Mouse (Mus musculus): Measurements from ENCODE around the gene Dusp11. TPM values are rescaled to one million over a fixed set of nuclear protein-coding genes. Genes with fewer than 3 reads are reported as not detected.
A peak's percentile ranks its signal among the peaks of the same experiment; 100 is the strongest.
"Not testable (repeated sequence)": the region's sequence is repeated elsewhere in the genome, so short reads cannot be mapped to it uniquely, and the experiment has no call there.

The Dusp11 gene
- total RNA-seq, 2 experiments from 2014 or later: 66.0 to 70.4 TPM

DNA sequence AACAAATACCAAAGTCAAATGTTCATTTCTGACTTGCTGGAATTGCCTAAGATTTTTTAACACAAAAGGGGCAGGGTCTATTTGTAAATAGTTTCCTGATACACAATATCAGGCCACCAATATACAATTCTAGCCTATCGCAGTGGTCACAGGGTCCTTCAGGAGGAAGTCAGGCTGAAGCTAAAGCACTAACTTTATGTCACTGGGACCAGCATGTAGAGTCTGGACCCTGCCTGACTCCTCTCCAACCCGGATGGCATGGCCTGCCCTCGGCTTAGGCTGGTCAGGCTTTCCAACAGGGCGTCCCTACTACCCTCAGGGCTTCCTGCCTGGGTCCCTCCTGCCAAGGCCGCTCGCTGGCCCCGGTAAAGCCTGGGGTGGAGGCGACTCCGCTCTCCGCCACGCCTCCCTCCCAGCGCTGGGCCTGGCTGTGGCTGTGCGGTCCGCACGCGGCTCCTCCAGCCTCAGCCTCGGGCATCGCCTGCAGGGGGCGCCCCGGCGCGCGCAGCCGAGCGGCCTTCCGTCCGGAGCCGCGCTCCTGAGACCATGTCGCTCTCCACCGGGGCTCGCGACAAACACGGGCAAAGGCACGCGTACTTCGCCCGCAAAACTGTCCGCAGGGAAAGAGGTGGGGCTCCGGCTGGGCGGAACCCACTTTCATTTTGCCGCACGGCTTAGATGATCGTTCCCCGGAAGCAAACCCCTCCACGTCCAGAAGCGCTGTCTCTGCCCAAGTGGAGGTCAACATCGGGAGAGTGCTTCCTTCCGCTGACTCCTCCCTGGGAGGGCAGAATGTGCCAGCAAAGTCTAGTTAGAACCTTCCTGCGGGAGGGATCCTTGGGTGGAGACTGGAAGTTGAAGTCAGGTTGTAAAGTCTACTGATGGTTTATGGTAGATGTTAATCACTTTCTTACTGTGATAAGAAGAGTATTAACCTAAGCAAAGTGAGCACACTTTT lies 24.7 kb downstream of the Dusp11 start:
- peak; percentile 68 to 79 for DNase-seq (ENCODE audit: low spot score in 2 of 2)

GRCm38 (mm10) chr6:85935646-85936045 lies 25.8 kb downstream of the Dusp11 start:
- no peak for DNase-seq (ENCODE audit: low spot score in 2 of 2)

DNA sequence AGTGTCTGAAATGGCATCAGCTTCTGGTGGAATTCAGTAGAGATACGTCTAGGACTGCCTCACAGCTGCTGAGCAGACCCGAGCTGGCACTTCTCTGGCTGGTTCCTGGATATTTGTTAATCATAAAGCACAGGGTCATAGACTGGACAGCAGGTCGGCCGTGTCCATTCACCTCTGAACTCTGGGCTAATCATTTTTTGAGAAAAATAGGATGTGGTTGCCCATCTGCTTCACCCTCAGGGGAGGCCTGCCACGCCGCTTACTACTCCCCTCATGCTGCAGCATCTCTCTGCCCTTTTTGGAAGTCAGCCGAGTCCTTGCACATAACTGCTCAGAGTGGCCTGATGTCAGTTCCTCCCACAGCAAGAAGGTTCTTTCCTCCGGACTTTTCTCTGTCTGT lies 27.4 kb downstream of the Dusp11 start:
- no peak for DNase-seq (ENCODE audit: low spot score in 2 of 2)

DNA sequence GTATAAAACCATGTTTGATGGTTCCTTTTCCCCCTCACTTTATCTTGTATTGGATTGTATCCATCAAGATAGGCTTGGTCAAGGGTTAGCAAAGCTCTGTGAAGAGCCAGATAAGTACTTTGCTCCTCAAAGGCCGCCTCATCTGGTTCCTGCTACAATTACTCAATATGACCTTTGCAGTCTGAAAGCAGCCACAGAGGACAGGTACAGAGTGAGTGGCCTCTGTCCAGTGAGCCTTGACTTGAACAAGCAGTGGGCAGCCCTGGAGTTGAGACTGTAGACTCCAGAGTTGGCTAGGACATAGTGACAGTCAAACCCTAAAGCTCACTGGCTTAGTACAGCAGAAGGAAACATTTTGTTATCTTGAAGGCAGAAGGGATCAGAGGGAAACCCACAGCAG lies 32.2 kb downstream of the Dusp11 start:
- no peak for DNase-seq (ENCODE audit: low spot score in 2 of 2)

DNA sequence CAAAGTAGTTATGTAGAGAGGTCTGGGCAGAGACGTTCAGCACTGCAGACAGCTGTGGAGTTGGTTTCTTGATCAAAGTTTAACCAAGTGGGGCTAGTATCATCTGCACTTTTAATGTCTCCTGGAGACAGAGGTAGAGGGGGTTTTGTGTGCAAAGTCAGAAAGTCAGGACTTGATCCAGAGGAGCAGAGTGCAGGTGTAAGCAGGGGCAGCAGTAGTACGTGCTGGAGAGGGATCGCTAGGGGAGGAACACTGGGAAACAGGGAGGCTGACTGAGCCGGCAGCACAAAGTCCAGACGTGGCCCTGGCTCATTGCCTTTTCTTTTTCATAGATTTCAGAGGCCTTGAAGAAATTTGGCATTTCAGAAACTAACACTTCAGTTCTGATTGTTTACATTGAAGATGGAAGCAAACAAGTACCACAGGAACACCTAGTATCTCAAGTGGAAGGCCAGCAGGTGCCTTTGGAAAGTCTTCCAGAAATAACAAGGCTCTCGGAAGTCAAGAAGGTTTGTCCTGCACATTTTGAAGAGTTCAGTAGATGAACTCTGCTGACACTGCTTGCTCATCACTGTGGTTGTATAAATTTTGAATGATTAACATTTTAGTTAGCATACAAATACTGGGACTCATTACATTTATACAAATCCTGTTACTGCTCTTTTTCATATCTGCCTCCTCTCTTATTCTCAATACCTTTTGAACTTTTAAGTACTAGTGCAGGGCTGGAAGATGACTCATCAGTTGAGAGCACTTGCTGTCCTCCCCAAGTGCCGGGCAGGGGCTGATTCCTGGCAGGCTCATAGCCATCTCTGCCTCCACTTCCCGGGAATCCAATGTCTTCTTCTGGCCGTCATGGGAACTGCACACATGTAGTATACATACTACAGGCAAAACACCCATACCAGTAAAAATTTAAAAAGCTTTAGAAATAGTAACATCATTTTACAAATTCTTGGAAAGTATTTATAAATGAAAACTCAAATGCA lies 33.7 kb downstream of the Dusp11 start:
- no peak for DNase-seq (ENCODE audit: low spot score in 2 of 2)

DNA sequence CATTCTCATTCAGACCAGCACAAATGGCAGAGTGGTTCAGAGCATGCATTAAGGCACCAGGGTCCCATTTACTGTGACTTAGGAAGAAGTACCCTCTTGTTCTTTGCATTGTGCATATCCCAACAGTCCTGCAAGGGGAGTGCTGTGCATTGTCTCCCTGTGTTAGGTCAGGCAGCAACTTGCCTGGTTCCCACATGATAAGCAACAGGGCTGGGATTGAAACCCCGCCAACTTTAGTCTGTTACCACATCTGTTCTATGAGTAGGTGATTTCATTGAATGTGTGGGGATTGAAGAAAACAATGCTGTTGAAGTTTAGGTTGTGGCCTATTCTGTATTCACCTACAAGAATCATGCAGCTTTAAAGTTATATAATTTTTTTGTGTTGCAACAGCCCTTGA lies 34.8 kb downstream of the Dusp11 start:
- DNase-seq (ENCODE audit: low spot score in 2 of 2): no peak

- no peak for DNase-seq (ENCODE audit: low spot score in 2 of 2)
These were observed 37.8 kb downstream of the Dusp11 start for GRCm38 (mm10) chr6:85923643-85924042.

DNA sequence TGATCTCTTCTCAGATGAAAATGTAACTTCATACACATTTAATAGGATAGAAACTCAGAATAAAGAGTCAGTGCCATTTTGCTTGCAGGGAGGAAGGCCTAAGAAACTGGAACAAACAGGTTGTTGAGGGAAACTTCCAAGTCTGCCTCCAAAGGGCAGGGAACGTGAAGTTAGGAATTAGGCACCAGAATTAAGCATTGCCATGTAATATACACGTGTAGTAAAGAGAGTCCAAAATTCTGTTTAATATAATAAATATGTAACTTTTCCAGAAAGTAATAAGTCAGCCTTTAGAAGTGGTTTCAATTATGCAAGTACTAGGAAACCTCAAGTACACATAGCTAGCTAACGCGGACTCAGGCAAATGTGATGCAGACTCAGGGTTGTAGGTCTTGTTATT lies 42.1 kb downstream of the Dusp11 start:
- DNase-seq (ENCODE audit: low spot score in 2 of 2): no peak

DNA sequence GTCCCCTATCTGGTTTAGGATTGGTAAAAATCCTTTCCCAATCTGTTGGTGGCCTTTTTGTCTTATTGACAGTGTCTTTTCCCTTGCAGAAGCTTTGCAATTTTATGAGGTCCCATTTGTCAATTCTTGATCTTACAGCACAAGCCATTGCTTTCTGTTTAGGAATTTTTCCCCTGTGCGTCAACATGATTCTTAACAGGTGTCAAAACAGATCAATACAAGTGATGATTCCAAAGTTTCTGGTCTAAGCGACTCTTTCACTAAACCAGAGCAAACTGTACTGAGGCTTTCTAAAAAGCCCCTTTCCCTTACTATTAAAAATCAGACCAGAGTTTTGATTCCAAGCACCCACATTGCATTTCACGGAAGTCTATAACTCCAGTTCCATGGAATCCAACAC lies 43.1 kb downstream of the Dusp11 start:
- not testable (repeated sequence) for DNase-seq (ENCODE audit: low spot score in 2 of 2)

DNA sequence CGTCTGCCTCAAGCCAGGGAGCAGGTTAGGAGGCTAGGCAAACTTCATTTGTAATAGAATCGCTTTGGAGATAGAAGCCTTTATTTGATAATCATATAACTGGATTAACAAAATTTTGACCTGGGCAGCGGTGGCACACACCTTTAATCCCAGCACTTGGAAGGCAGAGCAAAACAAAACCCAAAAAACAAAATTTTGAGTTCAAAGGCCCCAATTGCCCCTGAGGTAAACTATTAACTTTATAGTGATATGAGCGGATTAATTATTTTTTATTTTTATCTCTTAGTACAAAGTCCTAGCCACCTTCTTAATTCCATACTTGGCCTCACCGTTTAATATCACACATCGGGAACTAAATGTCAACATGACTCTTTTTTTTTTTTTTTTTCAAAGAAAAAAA lies 44.9 kb downstream of the Dusp11 start:
- DNase-seq (ENCODE audit: low spot score in 2 of 2): no peak

DNA sequence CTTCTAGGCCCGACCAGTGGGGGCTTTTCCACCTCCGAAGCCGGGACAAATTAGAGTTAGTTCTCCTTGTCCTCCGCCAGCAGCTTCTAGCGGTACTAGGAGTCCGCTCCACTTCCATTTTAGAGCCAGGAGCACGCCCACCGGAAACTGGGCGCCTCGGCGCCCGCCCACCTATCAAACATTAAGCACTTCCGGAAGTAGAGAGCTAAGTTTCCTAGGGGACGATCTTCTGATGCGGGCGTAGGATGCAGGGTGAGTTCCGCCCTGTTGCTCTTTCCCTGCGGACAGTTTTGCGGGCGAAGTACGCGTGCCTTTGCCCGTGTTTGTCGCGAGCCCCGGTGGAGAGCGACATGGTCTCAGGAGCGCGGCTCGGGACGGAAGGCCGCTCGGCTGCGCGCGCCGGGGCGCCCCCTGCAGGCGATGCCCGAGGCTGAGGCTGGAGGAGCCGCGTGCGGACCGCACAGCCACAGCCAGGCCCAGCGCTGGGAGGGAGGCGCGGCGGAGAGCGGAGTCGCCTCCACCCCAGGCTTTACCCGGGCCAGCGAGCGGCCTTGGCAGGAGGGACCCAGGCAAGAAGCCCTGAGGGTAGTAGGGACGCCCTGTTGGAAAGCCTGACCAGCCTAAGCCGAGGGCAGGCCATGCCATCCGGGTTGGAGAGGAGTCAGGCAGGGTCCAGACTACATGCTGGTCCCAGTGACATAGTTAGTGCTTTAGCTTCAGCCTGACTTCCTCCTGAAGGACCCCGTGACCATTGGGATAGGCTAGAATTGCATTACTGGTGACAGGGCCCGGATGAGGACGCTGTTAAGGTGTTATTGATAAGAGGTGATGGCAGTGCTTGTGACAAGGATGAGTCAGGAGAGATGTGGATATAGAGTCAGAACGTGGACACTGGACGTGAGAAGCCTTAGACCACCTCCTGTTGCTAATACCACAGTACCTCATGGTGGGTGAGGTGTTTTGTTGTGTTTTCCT lies 45.6 kb downstream of the Dusp11 start, which contains the start of gene Nat8f1:
Gene Nat8f1, minus strand, starts transcription at position 149 of the 975 bp plus-strand sequence.
- peak; percentile 78 to 88 for DNase-seq (ENCODE audit: low spot score in 2 of 2)

DNA sequence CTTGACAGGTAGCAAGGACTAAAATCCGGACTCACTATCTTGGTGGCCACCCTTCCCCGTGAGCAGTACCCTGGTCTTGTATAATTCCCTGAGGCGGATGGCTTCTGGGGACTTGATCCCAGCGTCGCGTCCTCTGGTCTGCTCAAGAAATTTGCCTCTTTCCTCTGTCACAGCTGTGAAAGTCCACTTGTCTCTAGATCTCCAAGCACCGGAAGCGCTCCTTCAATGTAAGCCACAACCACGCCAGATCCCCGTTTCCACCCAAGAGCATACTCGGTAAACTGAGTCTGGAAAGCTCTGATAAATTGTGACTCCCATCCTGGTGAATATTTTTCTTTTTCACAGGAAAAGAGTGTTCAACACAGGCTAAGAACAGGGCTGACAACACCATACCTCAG lies 46.3 kb downstream of the Dusp11 start:
- no peak for DNase-seq (ENCODE audit: low spot score in 2 of 2)

DNA sequence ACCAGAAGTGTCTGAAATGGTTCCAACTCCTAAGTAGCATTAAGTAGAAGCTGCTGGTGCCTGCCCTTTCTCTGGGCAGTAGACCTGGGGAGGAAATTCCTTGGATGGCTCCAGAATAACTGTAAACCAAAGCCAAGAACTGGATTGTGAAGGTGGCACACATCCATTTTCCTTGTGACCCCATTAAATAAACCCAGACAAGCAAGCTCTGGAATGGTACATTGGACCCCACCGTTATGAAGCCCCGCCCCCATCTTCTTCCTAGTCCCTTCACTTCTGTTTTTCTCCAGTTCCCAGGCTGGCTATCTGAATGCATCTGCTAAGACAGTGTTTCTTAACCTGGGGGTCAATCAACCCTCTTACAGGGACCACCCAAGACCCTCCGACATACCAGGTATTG lies 49.9 kb downstream of the Dusp11 start, which contains the start of gene Tprkb:
Gene Tprkb, plus strand, starts transcription at position 279 of the 400 bp plus-strand sequence.
- no peak for DNase-seq (ENCODE audit: low spot score in 2 of 2)

DNA sequence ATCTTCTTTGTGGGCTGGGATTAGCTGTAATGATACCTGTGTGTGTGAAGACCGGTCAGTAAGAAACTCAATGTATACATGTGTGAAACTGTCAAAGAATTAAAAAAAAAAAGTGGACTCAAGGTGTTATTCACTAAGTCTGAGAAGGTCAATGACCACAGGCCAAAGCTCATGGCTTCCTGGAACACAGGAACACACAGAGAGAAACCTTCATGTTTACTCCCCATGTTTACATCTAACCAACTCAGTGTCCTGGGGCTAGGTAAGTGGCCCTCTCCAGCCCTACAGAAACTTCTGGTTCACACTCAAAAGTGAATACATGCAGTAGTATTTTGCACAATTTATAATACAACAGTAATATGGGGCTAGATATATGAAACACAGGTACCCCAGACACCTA lies 51.8 kb downstream of the Dusp11 start:
- DNase-seq (ENCODE audit: low spot score in 2 of 2): no peak

GRCm38 (mm10) chr6:85908341-85908740 lies 53.1 kb downstream of the Dusp11 start:
- DNase-seq (ENCODE audit: low spot score in 2 of 2): no peak

DNA sequence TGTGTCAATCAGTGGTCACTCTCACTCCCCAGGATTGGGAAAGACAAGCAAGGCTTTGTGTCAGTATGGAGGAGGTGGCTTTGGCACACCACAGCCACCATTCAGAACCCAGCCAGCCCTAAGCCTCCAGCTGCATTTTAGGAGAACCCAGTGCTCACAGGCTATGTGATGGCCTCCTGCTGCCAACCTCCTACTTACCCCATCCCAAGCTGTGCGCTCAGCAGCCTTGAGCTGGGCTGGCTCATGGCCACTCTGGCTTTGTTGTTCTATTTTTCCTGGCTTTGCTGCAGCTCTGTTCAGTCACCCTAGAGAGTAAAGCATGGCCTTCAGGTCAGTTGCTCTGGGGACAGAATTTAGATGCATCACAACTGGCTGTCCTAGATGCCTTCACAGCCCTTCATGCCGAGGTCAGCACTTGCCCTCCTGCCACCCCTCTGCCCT lies 54.5 kb downstream of the Dusp11 start:
- peak; percentile 14 to 44 for DNase-seq (ENCODE audit: low spot score in 2 of 2)

GRCm38 (mm10) chr6:85904642-85905061 lies 56.8 kb downstream of the Dusp11 start, which contains the start of gene Nat8f4:
Nat8f4 (minus strand) TSS chr6:85904884.
- DNase-seq (ENCODE audit: low spot score in 2 of 2): peak; percentile 80 to 83

DNA sequence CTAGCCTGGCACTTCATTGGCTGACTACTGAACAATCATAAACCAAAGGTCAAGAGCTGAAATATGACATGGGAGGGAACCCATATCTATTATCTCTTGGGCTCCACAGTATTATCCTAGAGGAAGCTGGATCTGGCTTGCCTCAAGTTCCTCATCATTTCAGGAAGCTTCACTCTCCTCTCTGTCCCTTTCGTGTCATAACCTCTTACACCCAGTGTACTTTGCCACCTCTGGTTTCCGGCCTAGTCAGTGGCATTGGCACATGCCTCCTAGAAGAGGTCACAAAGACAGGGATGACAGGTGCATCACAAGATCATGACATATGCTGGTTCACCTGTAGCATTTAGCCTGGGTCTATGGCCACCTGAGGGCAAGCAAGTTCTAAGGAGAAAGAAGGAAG lies 59.2 kb downstream of the Dusp11 start:
- DNase-seq (ENCODE audit: low spot score in 2 of 2): no peak

GRCm38 (mm10) chr6:85898596-85899475 lies 62.6 kb downstream of the Dusp11 start:
- not testable (repeated sequence) for DNase-seq (ENCODE audit: low spot score in 2 of 2)
